Mouse (Mus musculus): Measurements from ENCODE around the gene Zfp839.

GRCm38 (mm10) chr12:110915761-110916160 lies 65.7 kb downstream of the Zfp839 start:
- TF ChIP-seq CTCF (IDR thresholded peaks at IDR 0.05; ENCODE audit: low read depth) (no peak), EP300 (IDR thresholded peaks at IDR 0.05; ENCODE audit: low read depth) (no peak)

Measured in liver, embryonic 14.5 days (tissue).